Mouse (Mus musculus): ENCODE results near the gene Lclat1. TPM values are rescaled to one million over a fixed set of nuclear protein-coding genes. Genes with fewer than 3 reads are reported as not detected.
"Not testable (repeated sequence)": the region's sequence is repeated elsewhere in the genome, so short reads cannot be mapped to it uniquely, and the experiment has no call there.

Lclat1 gene
- total and polyA plus RNA-seq, 3 experiments = 9.6 to 10.5 TPM; not detected in 1

GRCm38 (mm10) chr17:73273809-73274208 is 166.0 kb downstream of the Lclat1 start (continued):
- TF ChIP-seq ZC3H11A (IDR thresholded peaks at IDR 0.05; ENCODE audit: low read depth, low read length) (no peak), MYC (IDR thresholded peaks at IDR 0.05; ENCODE audit: low read depth, low read length) (no peak)

GRCm38 (mm10) chr17:73275066-73275465 is 167.3 kb downstream of the Lclat1 start:
- Histone ChIP-seq H3K4me1 (ENCODE audit: control insufficient read depth in 1 of 2, insufficient read depth in 2 of 2, low read length in 2 of 2) (peaks cover 7 to 19% of the 10 kb centered on the region in 2 experiments), H3K27me3 (ENCODE audit: control insufficient read depth in 1 of 2, insufficient read depth in 2 of 2, low read length in 2 of 2) (no peaks in the 10 kb centered on the region), H3K4me3 (ENCODE audit: control insufficient read depth in 1 of 2, insufficient read depth in 1 of 2, low read depth in 2 of 2, low read length in 2 of 2) (no peak overlapping the region), H3K27ac (ENCODE audit: control insufficient read depth, low read depth, low read length) (no peak overlapping the region), H3K9me3 (replicated peaks; ENCODE audit: insufficient read depth, low read length) (no peaks in the 10 kb centered on the region), H3K9ac (ENCODE audit: control insufficient read depth, low read depth, low read length, poor library complexity, severe bottlenecking) (no peak overlapping the region), H3K36me3 (ENCODE audit: control insufficient read depth in 1 of 2, insufficient read depth in 2 of 2, low read length in 2 of 2) (peaks cover 0 to 10% of the 10 kb centered on the region in 2 experiments; a peak in 2 of 4 replicates), H3K79me2 (ENCODE audit: control insufficient read depth, insufficient read depth, low read length, poor library complexity) (no peaks in the 10 kb centered on the region)
- no peak for DNase-seq (ENCODE audit: low read depth, low spot score)
- TF ChIP-seq CTCF (IDR thresholded peaks at IDR 0.05 in 2 of 3, conservative IDR thresholded peaks at IDR 0.05 in 1 of 3; ENCODE audit: control insufficient read depth in 1 of 3, insufficient read depth in 1 of 3, low read depth in 2 of 3, low read length in 3 of 3, poor library complexity in 1 of 3, severe bottlenecking in 1 of 3) (no peak), BHLHE40 (IDR thresholded peaks at IDR 0.05; ENCODE audit: borderline replicate concordance, low read depth, low read length) (no peak), CHD1 (IDR thresholded peaks at IDR 0.05; ENCODE audit: low read depth, low read length) (no peak), POLR2AphosphoS5 (IDR thresholded peaks at IDR 0.05; ENCODE audit: borderline replicate concordance, low read depth, low read length) (no peak), GABPA (IDR thresholded peaks at IDR 0.05; ENCODE audit: low read depth, low read length) (no peak), ETS1 (IDR thresholded peaks at IDR 0.05; ENCODE audit: low read depth, low read length) (no peak), MYC (IDR thresholded peaks at IDR 0.05; ENCODE audit: low read depth, low read length) (no peak), RAD21 (IDR thresholded peaks at IDR 0.05; ENCODE audit: low read depth, low read length) (no peak), ELF1 (IDR thresholded peaks at IDR 0.05; ENCODE audit: low read depth, low read length) (no peak), MAX (IDR thresholded peaks at IDR 0.05; ENCODE audit: low read length) (no peak), JUND (IDR thresholded peaks at IDR 0.05; ENCODE audit: low read depth, low read length) (no peak), ZMIZ1 (IDR thresholded peaks at IDR 0.05; ENCODE audit: low read depth, low read length) (no peak), TAL1 (IDR thresholded peaks at IDR 0.05; ENCODE audit: low read length) (no peak)

- Histone ChIP-seq H3K9me3 (replicated peaks; ENCODE audit: insufficient read depth, low read length) (no peaks in the 10 kb centered on the region), H3K36me3 (ENCODE audit: control insufficient read depth in 1 of 2, insufficient read depth in 2 of 2, low read length in 2 of 2) (peaks cover 0 to 10% of the 10 kb centered on the region in 2 experiments; a peak in 2 of 4 replicates)
These were observed 170.0 kb downstream of the Lclat1 start for GRCm38 (mm10) chr17:73277770-73278169.

GRCm38 (mm10) chr17:73282702-73283101 is 174.9 kb downstream of the Lclat1 start:
- H3K9me3 ChIP-seq (replicated peaks; ENCODE audit: insufficient read depth, low read length); H3K4me3 ChIP-seq (ENCODE audit: control insufficient read depth in 1 of 2, insufficient read depth in 1 of 2, low read depth in 2 of 2, low read length in 2 of 2); H3K4me1 ChIP-seq (ENCODE audit: control insufficient read depth in 1 of 2, insufficient read depth in 2 of 2, low read length in 2 of 2); H3K9ac ChIP-seq (ENCODE audit: control insufficient read depth, low read depth, low read length, poor library complexity, severe bottlenecking); H3K27ac ChIP-seq (ENCODE audit: control insufficient read depth, low read depth, low read length); H3K27me3 ChIP-seq (ENCODE audit: control insufficient read depth in 1 of 2, insufficient read depth in 2 of 2, low read length in 2 of 2); DNase-seq (ENCODE audit: low read depth, low spot score); H3K36me3 ChIP-seq (ENCODE audit: control insufficient read depth in 1 of 2, insufficient read depth in 2 of 2, low read length in 2 of 2); H3K79me2 ChIP-seq (ENCODE audit: control insufficient read depth, insufficient read depth, low read length, poor library complexity): not testable (repeated sequence)

More at GRCm38 (mm10) chr17:73277770-73278169, 170.0 kb downstream of the Lclat1 start:
- DNase-seq (ENCODE audit: low read depth, low spot score) = peak; percentile 29
- Histone ChIP-seq H3K27me3 (ENCODE audit: control insufficient read depth in 1 of 2, insufficient read depth in 2 of 2, low read length in 2 of 2) (peaks cover 0 to 2% of the 10 kb centered on the region in 2 experiments; a peak in 3 of 4 replicates), H3K4me1 (ENCODE audit: control insufficient read depth in 1 of 2, insufficient read depth in 2 of 2, low read length in 2 of 2) (peaks cover 7 to 10% of the 10 kb centered on the region in 2 experiments), H3K79me2 (ENCODE audit: control insufficient read depth, insufficient read depth, low read length, poor library complexity) (no peaks in the 10 kb centered on the region), H3K9ac (ENCODE audit: control insufficient read depth, low read depth, low read length, poor library complexity, severe bottlenecking) (no peak overlapping the region), H3K27ac (ENCODE audit: control insufficient read depth, low read depth, low read length) (no peak overlapping the region), H3K4me3 (ENCODE audit: control insufficient read depth in 1 of 2, insufficient read depth in 1 of 2, low read depth in 2 of 2, low read length in 2 of 2) (no peak overlapping the region)
- TF ChIP-seq CTCF (IDR thresholded peaks at IDR 0.05 in 2 of 3, conservative IDR thresholded peaks at IDR 0.05 in 1 of 3; ENCODE audit: control insufficient read depth in 1 of 3, insufficient read depth in 1 of 3, low read depth in 2 of 3, low read length in 3 of 3, poor library complexity in 1 of 3, severe bottlenecking in 1 of 3) = peak in 2 of 3 experiments; percentile 34 to 49; a peak in 5 of 6 replicates
- TF ChIP-seq EP300 (IDR thresholded peaks at IDR 0.05; ENCODE audit: low read depth in 1 of 2, low read length in 2 of 2) = no peak
- no peak for TF ChIP-seq MAZ (IDR thresholded peaks at IDR 0.05; ENCODE audit: low read depth, low read length)
- 0 out of 2 replicates have a peak, but pooled peaks have one; percentile 19 for TF ChIP-seq SMC3 (IDR thresholded peaks at IDR 0.05; ENCODE audit: low read depth, low read length)
- no peak for TF ChIP-seq ZNF384 (IDR thresholded peaks at IDR 0.05; ENCODE audit: low read depth, low read length)
- TF ChIP-seq RAD21 (IDR thresholded peaks at IDR 0.05; ENCODE audit: low read depth, low read length) = peak; percentile 8

All from MEL (cell line).